Mouse (Mus musculus) CH12.LX (cell line): ENCODE data around the gene Rras. TPM values are rescaled to one million over a fixed set of nuclear protein-coding genes. Genes with fewer than 3 reads are reported as not detected.
A peak's percentile ranks its signal among the peaks of the same experiment; 100 is the strongest.

Experiments
- DNase-seq: peaks from one replicate; pipeline ENCODE4 v3.0.0-alpha.2; 2013; ENCODE audit errors: extremely low read depth
- H3K27ac ChIP-seq: 2 replicates; pipeline ENCODE4 v1.5.1; 2012; ENCODE audit warnings: low read depth, mild to moderate bottlenecking, control low read depth, moderate library complexity; ENCODE audit not compliant: insufficient read depth
- H3K27me3 ChIP-seq: replicated peaks from 2 replicates; pipeline ENCODE3; 2012; ENCODE audit warnings: inconsistent platforms
- H3K36me3 ChIP-seq, 2 experiments: replicated peaks in 1 of 2; 2 replicates each; pipeline versions ENCODE3 to v1.6.1; 2012; ENCODE audit warnings: inconsistent platforms in 1 of 2, low read length in 1 of 2, mild to moderate bottlenecking in 1 of 2, mixed read lengths in 1 of 2, moderate library complexity in 1 of 2; ENCODE audit not compliant: control insufficient read depth in 1 of 2, insufficient read depth in 1 of 2
- H3K4me1 ChIP-seq, 2 experiments: 2 replicates each; pipeline ENCODE4 v1.6.1; 2012; ENCODE audit warnings: inconsistent platforms in 1 of 2, moderate library complexity in 1 of 2; ENCODE audit not compliant: insufficient read depth in 2 of 2, control insufficient read depth in 1 of 2
- H3K4me2 ChIP-seq: 2 replicates; pipeline ENCODE4 v1.6.1; 2012; ENCODE audit warnings: low read depth, mild to moderate bottlenecking, control low read depth; ENCODE audit not compliant: poor library complexity, insufficient read depth, severe bottlenecking
- H3K4me3 ChIP-seq, 3 experiments: fragments of 150-350 bp in 1 of 3; sonication (generic) in 1 of 3; replicated peaks in 1 of 3; 2 replicates each; pipeline versions ENCODE3 to v1.5.1; 2011 to 2012; ENCODE audit warnings: low read depth in 2 of 3, low read length in 2 of 3, mild to moderate bottlenecking in 2 of 3, moderate library complexity in 2 of 3, control low read depth in 1 of 3, improper control_type of control experiment in 1 of 3, inconsistent platforms in 1 of 3, mixed read lengths in 1 of 3; ENCODE audit not compliant: poor library complexity in 1 of 3
- H3K79me2 ChIP-seq: replicated peaks from 2 replicates; pipeline ENCODE4 v1.6.1; 2012; ENCODE audit warnings: mild to moderate bottlenecking, moderate library complexity; ENCODE audit not compliant: control insufficient read depth, poor library complexity, insufficient read depth, severe bottlenecking; ENCODE audit errors: extremely low read depth
- H3K9ac ChIP-seq: 2 replicates; pipeline ENCODE4 v1.6.1; 2012; ENCODE audit warnings: low read depth, mild to moderate bottlenecking, control low read depth, moderate library complexity; ENCODE audit not compliant: insufficient read depth
- H3K9me3 ChIP-seq: replicated peaks from 2 replicates; pipeline ENCODE3; 2012; ENCODE audit warnings: low read length, inconsistent platforms, mixed read lengths
- CHD1 ChIP-seq: IDR thresholded peaks from 2 replicates; pipeline ENCODE4 v1.6.1; 2012; ENCODE audit warnings: low read depth, low read length, improper control_type of control experiment, inconsistent platforms
- E2F4 ChIP-seq: IDR thresholded peaks from 2 replicates; pipeline ENCODE4 v1.6.1; 2011; ENCODE audit warnings: low read depth, low read length, improper control_type of control experiment; ENCODE audit not compliant: insufficient replicate concordance
- ELF1 ChIP-seq: IDR thresholded peaks from 2 replicates; pipeline ENCODE4 v1.6.1; 2014; ENCODE audit warnings: low read depth, mild to moderate bottlenecking, inconsistent platforms, low read length, improper control_type of control experiment
- GABPA ChIP-seq: IDR thresholded peaks from 2 replicates; pipeline ENCODE4 v1.6.1; 2012; ENCODE audit warnings: low read depth, low read length, improper control_type of control experiment, inconsistent platforms; ENCODE audit not compliant: insufficient replicate concordance
- JUN ChIP-seq: IDR thresholded peaks from 2 replicates; pipeline ENCODE4 v1.6.1; 2011; ENCODE audit warnings: low read depth, mild to moderate bottlenecking, low read length, improper control_type of control experiment, moderate library complexity; ENCODE audit not compliant: insufficient read depth
- MAX ChIP-seq: IDR thresholded peaks from 2 replicates; pipeline ENCODE4 v1.6.1; 2011; ENCODE audit warnings: low read length, improper control_type of control experiment
- MEF2A ChIP-seq: IDR thresholded peaks from 2 replicates; pipeline ENCODE4 v1.6.1; 2014; ENCODE audit warnings: low read depth, mild to moderate bottlenecking, inconsistent platforms, low read length, improper control_type of control experiment, borderline replicate concordance
- MXI1 ChIP-seq: IDR thresholded peaks from 2 replicates; pipeline ENCODE4 v1.6.1; 2011; ENCODE audit warnings: mild to moderate bottlenecking, low read depth, low read length, improper control_type of control experiment
- MYC ChIP-seq: IDR thresholded peaks from 2 replicates; pipeline ENCODE4 v1.6.1; 2011; ENCODE audit warnings: low read depth, mild to moderate bottlenecking, improper control_type of control experiment, low read length
- NELFE ChIP-seq: IDR thresholded peaks from 2 replicates; pipeline ENCODE4 v1.6.1; 2011; ENCODE audit warnings: low read depth, low read length, improper control_type of control experiment
- POLR2A ChIP-seq: IDR thresholded peaks from 2 replicates; pipeline ENCODE4 v1.6.1; 2011; ENCODE audit warnings: low read depth, mild to moderate bottlenecking, improper control_type of control experiment, low read length
- POLR2AphosphoS2 ChIP-seq: IDR thresholded peaks from 2 replicates; pipeline ENCODE4 v1.6.1; 2011; ENCODE audit warnings: low read depth, low read length, improper control_type of control experiment
- SIN3A ChIP-seq: IDR thresholded peaks from 2 replicates; pipeline ENCODE4 v1.6.1; 2012; ENCODE audit warnings: low read length, improper control_type of control experiment, inconsistent platforms
- TBP ChIP-seq: conservative IDR thresholded peaks from 2 replicates; pipeline ENCODE4 v1.6.1; 2011; ENCODE audit warnings: low read depth, low read length, improper control_type of control experiment
- TCF12 ChIP-seq: IDR thresholded peaks from 2 replicates; pipeline ENCODE4 v1.6.1; 2014; ENCODE audit warnings: low read depth, mild to moderate bottlenecking, inconsistent platforms, low read length, improper control_type of control experiment
- ZMIZ1 ChIP-seq: IDR thresholded peaks from 2 replicates; pipeline ENCODE4 v1.6.1; 2012; ENCODE audit warnings: low read depth, mild to moderate bottlenecking, inconsistent platforms, low read length, improper control_type of control experiment
- dilution Hi-C: fragments of 300-500 bp; cut with MboI; formaldehyde crosslinking; loops from 2 replicates; pipeline ENCODE4 v1.14.3; 2020; ENCODE audit warnings: low sequenced_read_pairs; ENCODE audit not compliant: extremely low pct_unique_long_range_greater_than_20kb, extremely low pct_ligation_motif_present
- in situ Hi-C: fragments of 300-500 bp; cut with MboI; formaldehyde crosslinking; loops from 3 replicates; pipeline ENCODE4 v1.14.3; 2019; ENCODE audit warnings: low sequenced_read_pairs, low pct_ligation_motif_present, low pct_unique_long_range_greater_than_20kb, mixed read lengths
- polyA plus RNA-seq: library from polyadenylated mRNA; unstranded; fragments of >175 nt; gene quantifications from 2 replicates; pipeline ENCODE4 v1.2.1, GENCODE M21; 2012; ENCODE audit warnings: low read depth; ENCODE audit not compliant: insufficient read length
- total RNA-seq, 2 experiments: library from RNA; depleted of rRNA; stranded (reverse); fragments of 300-350 nt in 1 of 2; fragments of >200 nt in 1 of 2; gene quantifications; 2 replicates each; pipeline ENCODE4 v1.2.3; 2012 to 2014

The Rras gene
- total and polyA plus RNA-seq, 3 experiments, result 7.2 to 19.8 (median 10.6) TPM

GRCm38 (mm10) chr7:44986879-44987718 is 30.7 kb upstream of the Rras start:
- Histone ChIP-seq H3K4me1 (peaks cover 12 to 48% of the 10 kb centered on the region in 2 experiments), H3K36me3 (peaks cover 14 to 44% of the 10 kb centered on the region in 2 experiments), H3K27me3 (no peaks in the 10 kb centered on the region), H3K9ac (peak overlapping the region; percentile 72), H3K4me3 (peak overlapping the region; percentile 53 to 85 (median 84)), H3K4me2 (peak overlapping the region; percentile 48), H3K9me3 (no peaks in the 10 kb centered on the region), H3K27ac (peak overlapping the region; percentile 67), H3K79me2 (peaks cover 51% of the 10 kb centered on the region)
- dilution Hi-C loops, result no loop called here
- DNase-seq, result peak; percentile 41
- TF ChIP-seq SIN3A (peak; percentile 96), MEF2A (0 out of 2 replicates have a peak, but pooled peaks have one; percentile 13), ZMIZ1 (peak; percentile 89), MXI1 (peak; percentile 94), CHD1 (no peak), GABPA (no peak), TCF12 (peak; percentile 69), POLR2AphosphoS2 (peak; percentile 64; the same call in 1 of the 2 replicates), POLR2A (peak; percentile 72), JUN (no peak), NELFE (peak; percentile 81), MYC (peak; percentile 95), TBP (peak; percentile 25; the same call in 1 of the 2 replicates), MAX (peak; percentile 77)
- in situ Hi-C loops, result loop anchor here (5.0 kb wide), 1 partner anchor 60 kb away; no protein-coding TSS in a partner anchor

GRCm38 (mm10) chr7:44996672-44997071 is 21.1 kb upstream of the Rras start:
- peaks cover 47 to 66% of the 10 kb centered on the region in 2 experiments for H3K36me3 ChIP-seq
- peaks cover 3 to 28% of the 10 kb centered on the region in 2 experiments; a peak in 3 of 4 replicates for H3K4me1 ChIP-seq
- in situ Hi-C loops (no loop called here), dilution Hi-C loops (no loop called here)
- H3K4me2 ChIP-seq, result peak overlapping the region; percentile 32
- H3K4me3 ChIP-seq, result peak overlapping the region; percentile 67 to 93 (median 68)
- H3K9ac ChIP-seq, result peak overlapping the region; percentile 42
- no peaks in the 10 kb centered on the region for H3K9me3 ChIP-seq
- H3K27me3 ChIP-seq, result no peaks in the 10 kb centered on the region
- H3K79me2 ChIP-seq, result peaks cover 18% of the 10 kb centered on the region
- DNase-seq, result no peak
- TF ChIP-seq E2F4 (no peak), ELF1 (no peak), ZMIZ1 (no peak)
- H3K27ac ChIP-seq, result no peak overlapping the region
